Mouse (Mus musculus): ENCODE measurements around the gene Xpnpep2.

The Xpnpep2 gene

DNA sequence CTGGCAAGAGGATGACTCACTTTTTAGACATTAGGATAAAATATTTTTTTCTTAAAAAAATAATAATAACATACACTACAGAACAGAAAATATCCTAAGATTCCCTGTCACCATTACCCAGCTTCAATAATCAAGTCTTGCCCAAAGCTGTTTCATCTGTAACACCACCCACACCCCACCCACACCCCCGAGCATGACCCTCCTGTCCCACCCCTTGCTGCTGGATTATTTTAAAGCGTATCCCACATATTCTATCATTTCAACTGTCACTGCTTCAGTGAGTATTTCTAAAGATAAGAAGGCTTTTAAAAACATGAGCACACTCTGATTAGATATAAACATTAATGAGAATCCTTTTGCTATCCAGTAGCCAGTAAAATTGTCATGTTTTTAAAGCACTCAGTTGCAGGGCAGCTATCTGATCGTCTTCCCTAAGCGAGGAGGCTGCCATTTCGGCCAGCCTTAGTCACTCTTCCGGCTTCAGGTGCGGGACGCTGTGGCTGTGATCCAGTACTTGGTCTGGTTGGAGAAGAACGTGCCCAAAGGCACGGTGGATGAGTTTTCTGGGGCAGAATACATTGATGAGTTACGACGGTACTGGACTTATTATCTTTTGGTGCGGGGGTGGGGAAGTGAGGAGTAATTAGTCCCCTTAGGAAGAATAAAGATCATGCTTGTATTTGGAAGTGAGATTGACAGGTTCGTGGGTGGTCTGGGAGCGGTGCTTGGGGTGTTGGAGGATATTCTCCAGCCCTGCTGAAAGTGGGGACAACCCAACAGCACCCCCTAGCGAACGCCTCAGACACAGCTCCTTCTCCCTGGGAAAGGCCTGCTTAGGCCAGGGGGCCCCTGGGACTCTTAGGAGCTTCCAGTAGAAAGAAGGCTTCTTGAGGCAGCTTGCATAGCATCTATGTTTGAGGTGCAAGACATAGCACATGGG is 15.9 kb downstream of the Xpnpep2 start:
- DNase-seq (ENCODE audit: low read depth, low spot score) = peak; percentile 71

DNA sequence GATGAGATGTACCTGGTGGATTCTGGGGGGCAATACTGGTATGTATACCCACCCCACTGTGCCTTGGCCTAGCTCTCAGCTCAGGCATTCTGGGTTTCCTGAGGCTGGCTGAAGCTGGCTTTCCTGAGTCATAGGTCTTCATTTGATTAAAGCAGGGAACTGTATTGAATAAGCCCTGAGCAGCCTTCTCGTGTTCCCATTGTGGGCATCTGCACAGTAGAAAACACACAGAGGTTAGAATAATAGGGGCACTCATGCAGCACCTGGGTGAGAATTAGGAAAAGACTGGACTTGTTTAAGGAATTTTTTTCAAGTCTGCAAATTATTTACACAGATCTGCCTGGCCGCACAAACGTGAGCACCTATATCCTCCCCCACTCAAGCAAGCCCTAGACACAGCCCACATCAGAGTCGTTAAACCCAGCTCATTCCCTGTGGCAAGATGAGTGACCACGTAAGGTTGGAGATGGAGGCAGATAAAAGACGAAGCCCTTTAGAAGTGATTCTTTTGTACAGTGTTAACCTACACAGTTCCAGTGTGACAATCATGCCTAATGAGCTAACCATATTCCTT is 18.5 kb downstream of the Xpnpep2 start:
- DNase-seq (ENCODE audit: low read depth, low spot score) = no peak

- DNase-seq (ENCODE audit: low read depth, low spot score) = peak; percentile 25
Observed at GRCm38 (mm10) chrX:48127502-48128218, 19.1 kb downstream of the Xpnpep2 start.

- no peak for DNase-seq (ENCODE audit: low read depth, low spot score)
Observed at GRCm38 (mm10) chrX:48129167-48129566, 20.6 kb downstream of the Xpnpep2 start.

DNA sequence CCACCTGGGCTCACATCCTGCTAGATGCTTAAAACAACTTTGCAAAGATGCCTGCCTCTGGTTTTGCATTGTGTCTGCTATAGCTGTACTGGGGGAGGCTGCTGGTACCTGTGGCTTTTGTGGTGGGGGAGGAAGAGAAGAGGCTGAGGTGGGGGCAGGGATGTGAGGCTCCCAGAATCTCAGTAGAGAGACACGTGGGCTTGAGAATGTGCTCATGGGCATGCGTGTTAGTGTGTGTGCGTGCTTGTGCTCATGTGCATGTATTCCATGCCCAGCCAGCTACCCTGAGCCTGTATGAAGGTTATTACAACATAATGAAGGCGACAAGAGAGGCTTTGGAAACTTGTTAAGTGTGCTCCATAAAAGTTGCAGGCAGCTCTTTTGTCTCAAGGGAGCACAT is 28.4 kb downstream of the Xpnpep2 start:
- DNase-seq (ENCODE audit: low read depth, low spot score) = no peak

GRCm38 (mm10) chrX:48138011-48138410 is 29.5 kb downstream of the Xpnpep2 start:
- DNase-seq (ENCODE audit: low read depth, low spot score) = no peak

DNA sequence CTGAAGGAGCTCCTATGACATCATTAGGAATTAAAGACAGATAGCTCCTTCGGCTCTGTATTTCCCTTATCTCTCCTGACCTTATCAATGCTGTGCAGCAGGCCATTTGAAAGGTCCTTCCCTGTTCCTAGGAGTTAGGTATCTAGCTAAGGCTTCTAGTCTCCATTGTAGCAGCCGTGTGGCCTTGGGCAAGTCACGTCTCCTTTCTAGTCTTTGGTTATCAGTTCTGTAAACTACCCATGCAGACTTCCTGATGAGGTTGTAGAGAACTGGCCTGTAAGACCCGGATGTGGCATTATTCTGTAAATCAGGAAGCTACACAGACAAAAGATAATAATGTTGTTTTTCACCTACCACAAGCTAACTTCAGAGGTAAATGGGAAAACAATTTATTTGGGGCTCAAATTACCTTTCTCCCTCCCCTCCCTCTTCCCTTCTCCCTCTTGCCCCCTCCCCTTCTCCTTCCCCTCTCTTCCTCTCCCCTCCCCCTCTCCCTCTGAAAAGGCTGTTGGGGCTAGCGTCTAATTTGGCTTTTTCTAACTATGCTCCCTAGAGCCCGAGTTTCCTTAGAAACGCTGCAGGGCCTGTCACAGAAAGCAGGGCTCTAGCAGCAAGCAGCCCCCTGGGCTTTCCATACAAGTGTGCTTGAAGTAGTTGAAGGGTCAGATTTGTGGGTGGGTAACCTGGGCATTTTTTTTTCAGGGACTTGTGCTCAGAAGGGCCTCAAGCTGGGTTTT is 30.2 kb downstream of the Xpnpep2 start:
- no peak for DNase-seq (ENCODE audit: low read depth, low spot score)

DNA sequence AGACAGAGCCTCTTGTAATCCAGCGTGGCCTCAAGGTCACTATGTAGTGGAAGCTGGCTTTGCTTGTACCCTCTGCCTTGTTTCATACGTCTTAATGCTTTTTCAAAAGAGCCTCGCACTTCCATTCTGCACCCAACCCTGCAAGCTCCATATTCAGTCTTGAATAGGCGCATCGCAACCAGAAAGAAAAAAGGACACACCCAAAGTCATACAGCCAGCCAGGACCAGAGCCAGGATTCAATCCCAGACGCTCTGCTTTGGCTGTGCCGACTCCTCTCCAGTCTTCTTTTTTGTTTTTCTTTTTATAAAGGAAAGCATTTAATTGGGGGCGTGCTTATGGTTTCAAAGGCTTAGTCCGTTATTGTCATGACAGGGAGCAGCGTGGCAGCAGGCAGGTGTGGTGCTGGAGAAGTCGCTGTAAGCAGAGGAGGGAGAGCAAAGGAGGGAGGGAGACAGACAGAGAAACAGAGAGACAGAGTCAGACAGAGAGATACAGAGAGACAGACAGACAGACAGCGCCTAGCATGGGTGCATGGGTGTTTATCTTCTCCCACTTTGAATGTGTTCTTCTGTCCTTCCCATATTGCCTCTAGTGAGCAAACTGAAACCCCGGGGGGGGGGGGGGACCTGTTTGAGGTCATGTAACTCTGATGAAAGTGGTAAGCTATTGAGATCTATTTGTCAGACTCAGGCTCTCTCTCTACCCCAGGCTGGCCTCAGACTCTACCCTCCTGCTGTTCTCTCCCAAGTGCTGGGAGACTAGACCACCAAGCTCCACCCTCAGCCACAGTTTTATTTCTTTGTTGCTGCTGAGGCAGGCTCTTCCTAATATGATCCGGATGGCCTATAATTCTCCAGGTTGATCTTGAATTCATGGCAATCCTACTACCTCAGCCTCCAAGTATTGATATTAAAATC is 31.1 kb downstream of the Xpnpep2 start:
- no peak for DNase-seq (ENCODE audit: low read depth, low spot score)

- no peak for DNase-seq (ENCODE audit: low read depth, low spot score)
Observed at GRCm38 (mm10) chrX:48140286-48140877, 31.9 kb downstream of the Xpnpep2 start.

GRCm38 (mm10) chrX:48141481-48141880 is 33.0 kb downstream of the Xpnpep2 start:
- no peak for DNase-seq (ENCODE audit: low read depth, low spot score)

- DNase-seq (ENCODE audit: low read depth, low spot score) = no peak
Observed at GRCm38 (mm10) chrX:48143415-48144335, 35.1 kb downstream of the Xpnpep2 start.

DNA sequence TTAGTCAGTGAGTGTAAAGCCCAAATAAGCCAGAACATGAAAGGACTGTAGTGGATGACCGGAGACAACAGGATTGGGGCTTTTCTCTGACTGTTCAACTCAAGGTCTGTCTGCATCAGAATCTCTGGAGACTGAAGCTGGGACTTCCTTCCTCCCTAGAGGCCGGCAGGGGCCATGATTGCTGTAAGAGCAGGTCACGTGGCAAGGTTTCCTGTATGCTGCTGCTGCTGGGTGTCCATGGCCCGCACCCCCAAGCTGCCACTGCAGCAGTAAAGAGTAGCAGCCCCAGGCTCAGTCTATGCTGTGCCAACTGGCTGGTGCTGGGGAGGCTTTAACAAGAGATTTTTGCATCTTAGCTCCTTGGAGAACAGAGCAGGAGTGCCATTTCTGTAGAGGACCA is 37.7 kb downstream of the Xpnpep2 start, which contains the start of gene Sash3:
Sash3 (plus strand) TSS at position 175 of the 400 bp plus-strand sequence.
- no peak for DNase-seq (ENCODE audit: low read depth, low spot score)

DNA sequence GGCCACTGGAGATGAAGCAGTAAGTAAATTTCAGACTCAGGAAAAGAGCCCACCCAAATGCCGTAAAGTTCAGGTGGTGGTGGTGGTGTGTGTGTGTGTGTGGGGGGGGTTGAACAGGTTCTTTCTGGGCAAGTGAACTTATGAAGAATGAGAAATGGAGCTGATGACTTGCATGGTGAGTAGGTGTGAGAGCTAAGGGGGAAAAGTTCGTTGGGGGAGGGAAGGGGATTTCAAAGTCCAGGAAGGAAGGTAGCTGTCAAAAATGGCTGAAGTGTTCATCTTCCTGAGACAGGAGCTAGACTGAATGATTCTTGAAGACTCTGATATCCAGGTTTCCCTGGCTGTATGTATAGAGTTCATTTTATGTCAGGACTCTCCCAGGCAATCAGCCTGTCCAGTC is 38.7 kb downstream of the Xpnpep2 start:
- no peak for DNase-seq (ENCODE audit: low read depth, low spot score)

DNA sequence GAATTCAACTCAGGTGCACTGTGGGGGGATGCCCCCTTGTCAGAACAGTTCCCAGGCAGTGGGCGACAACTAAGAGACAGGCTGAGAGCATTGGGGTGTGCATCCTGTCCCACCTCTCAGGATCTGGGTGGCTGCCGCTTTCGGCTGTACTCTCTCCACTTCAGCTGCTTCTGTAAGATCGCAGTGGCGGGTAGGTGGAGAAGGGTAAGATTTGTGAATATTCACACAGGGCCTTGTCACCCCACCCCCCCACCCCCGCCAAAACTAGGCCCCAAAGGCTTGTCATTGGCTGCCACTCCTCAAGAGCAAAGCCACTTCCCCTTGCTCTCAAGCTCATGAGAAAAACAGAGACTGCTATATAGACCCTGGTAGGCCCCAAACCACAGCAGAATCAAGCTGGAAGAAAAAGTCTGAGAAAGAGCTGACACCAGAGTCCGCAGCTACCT is 39.2 kb downstream of the Xpnpep2 start:
- DNase-seq (ENCODE audit: low read depth, low spot score) = no peak

- peak; percentile 4 for DNase-seq (ENCODE audit: low read depth, low spot score)
Observed at GRCm38 (mm10) chrX:48152106-48152505, 43.6 kb downstream of the Xpnpep2 start.

- DNase-seq (ENCODE audit: low read depth, low spot score) = no peak
Observed at GRCm38 (mm10) chrX:48153414-48153813, 44.9 kb downstream of the Xpnpep2 start.

DNA sequence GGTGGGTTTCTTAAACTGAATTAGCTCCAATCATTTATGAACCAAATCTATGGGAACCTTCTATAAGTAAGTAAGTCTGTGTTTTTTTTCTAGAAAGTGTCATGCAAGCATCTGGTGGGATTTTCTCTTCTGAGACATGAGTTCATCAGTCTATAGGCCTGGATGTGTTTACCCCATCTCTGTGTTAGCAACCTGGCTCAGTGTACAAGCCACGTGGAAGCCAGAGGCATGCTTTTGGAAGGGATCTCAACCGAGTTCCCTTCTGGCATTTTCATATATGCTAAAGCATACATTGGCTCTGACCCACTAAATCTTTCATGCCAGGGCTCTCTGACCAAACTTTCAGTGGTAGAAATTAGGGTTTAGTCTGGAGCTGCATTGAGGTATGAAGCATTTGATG is 45.4 kb downstream of the Xpnpep2 start:
- DNase-seq (ENCODE audit: low read depth, low spot score) = no peak

DNA sequence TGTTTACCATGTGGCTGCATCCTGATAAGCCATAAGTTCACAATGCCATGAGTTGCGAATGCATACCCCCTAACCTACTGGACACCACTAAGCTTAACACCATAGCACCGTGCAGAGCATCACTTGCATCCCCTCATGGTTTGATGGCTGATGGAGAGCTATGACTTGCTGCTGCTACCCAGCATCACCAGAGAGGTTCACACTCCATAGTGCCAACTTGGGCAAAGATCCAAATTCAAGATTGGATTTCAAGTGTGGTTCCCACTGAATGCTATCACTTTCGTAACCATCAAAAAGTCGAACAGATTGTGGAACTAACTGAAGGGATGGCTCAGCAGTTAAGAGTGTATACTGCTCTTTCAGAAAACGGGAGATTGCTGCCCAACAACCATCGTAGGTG is 47.0 kb downstream of the Xpnpep2 start:
- DNase-seq (ENCODE audit: low read depth, low spot score) = no peak

GRCm38 (mm10) chrX:48157396-48157795 is 48.9 kb downstream of the Xpnpep2 start:
- no peak for DNase-seq (ENCODE audit: low read depth, low spot score)

Measured in 3T3-L1 (cell line).